Mouse (Mus musculus) adrenal gland, postnatal 10 days (tissue): ENCODE measurements around the gene Nectin2. TPM values are rescaled to one million over a fixed set of nuclear protein-coding genes. Genes with fewer than 3 reads are reported as not detected.

Experiments
- DNase-seq: peaks from one replicate; pipeline ENCODE4 v3.0.0; 2021; ENCODE audit warnings: mixed read lengths
- total RNA-seq, 2 experiments: library from RNA; stranded (reverse); gene quantifications; 2 replicates each; pipeline ENCODE4 v1.2.3; 2021

Nectin2 gene
- total RNA-seq, 2 experiments from 2014 or later, result 86.7 to 106 TPM

- DNase-seq, result no peak
These were observed 39.6 kb downstream of the Nectin2 start for GRCm38 (mm10) chr7:19710650-19711049.

GRCm38 (mm10) chr7:19705271-19705670 lies 45.0 kb downstream of the Nectin2 start:
- DNase-seq, result no peak

- no peak for DNase-seq
These were observed 45.8 kb downstream of the Nectin2 start for GRCm38 (mm10) chr7:19704475-19704874.

GRCm38 (mm10) chr7:19702859-19703555 lies 47.3 kb downstream of the Nectin2 start:
- DNase-seq, result no peak

GRCm38 (mm10) chr7:19701069-19701761 lies 49.1 kb downstream of the Nectin2 start:
- peak; percentile 85 for DNase-seq

GRCm38 (mm10) chr7:19700299-19701068 lies 49.8 kb downstream of the Nectin2 start:
- peak; percentile 7 for DNase-seq

GRCm38 (mm10) chr7:19699827-19700148 lies 50.5 kb downstream of the Nectin2 start:
- no peak for DNase-seq

GRCm38 (mm10) chr7:19698907-19699826 lies 51.1 kb downstream of the Nectin2 start, which contains the start of gene Apoe:
TSS of gene Apoe (minus strand) at chr7:19699188.
- DNase-seq, result peak; percentile 77

- peak; percentile 40 for DNase-seq
These were observed 52.1 kb downstream of the Nectin2 start for GRCm38 (mm10) chr7:19697949-19698906.

- DNase-seq, result peak; percentile 12
These were observed 53.9 kb downstream of the Nectin2 start for GRCm38 (mm10) chr7:19696336-19696873.

GRCm38 (mm10) chr7:19695881-19696280 lies 54.4 kb downstream of the Nectin2 start:
- no peak for DNase-seq

GRCm38 (mm10) chr7:19695213-19695594 lies 55.1 kb downstream of the Nectin2 start:
- no peak for DNase-seq

GRCm38 (mm10) chr7:19694336-19695212 lies 55.7 kb downstream of the Nectin2 start:
- DNase-seq, result peak; percentile 34

- peak; percentile 78 for DNase-seq
These were observed 56.9 kb downstream of the Nectin2 start for GRCm38 (mm10) chr7:19693421-19693820.

- peak; percentile 77 for DNase-seq
These were observed 58.1 kb downstream of the Nectin2 start, which contains the start of gene Apoc1 for GRCm38 (mm10) chr7:19691873-19692865. TSS of gene Apoc1 (minus strand) at chr7:19692660.

- DNase-seq, result no peak
These were observed 58.8 kb downstream of the Nectin2 start for GRCm38 (mm10) chr7:19691434-19691833.

- peak; percentile 16 for DNase-seq
These were observed 59.4 kb downstream of the Nectin2 start for GRCm38 (mm10) chr7:19690845-19691244.

- no peak for DNase-seq
These were observed 61.7 kb downstream of the Nectin2 start for GRCm38 (mm10) chr7:19688611-19689010.
